Mouse (Mus musculus) heart, adult 10 weeks (tissue): ENCODE results near the gene Rab24. TPM values are rescaled to one million over a fixed set of nuclear protein-coding genes. Genes with fewer than 3 reads are reported as not detected.

Source experiments
- polyA plus RNA-seq: library from polyadenylated mRNA; stranded (reverse); fragments of 350-450 nt; fragmentation: Illumina TruSeq; extraction: RNeasy Lipid Tissue Mini Kit (QIAGEN cat#74804); gene quantifications from one replicate; pipeline ENCODE4 v1.2.3, GENCODE M21; 2014; ENCODE audit warnings: low read depth, low replicate concordance

The Rab24 gene
- 62.0 TPM for polyA plus RNA-seq

GRCm38 (mm10) chr13:55321434-55322129 is at the start of gene Rab24:
Gene Rab24 (minus strand): TSS chr13:55321946.

DNA sequence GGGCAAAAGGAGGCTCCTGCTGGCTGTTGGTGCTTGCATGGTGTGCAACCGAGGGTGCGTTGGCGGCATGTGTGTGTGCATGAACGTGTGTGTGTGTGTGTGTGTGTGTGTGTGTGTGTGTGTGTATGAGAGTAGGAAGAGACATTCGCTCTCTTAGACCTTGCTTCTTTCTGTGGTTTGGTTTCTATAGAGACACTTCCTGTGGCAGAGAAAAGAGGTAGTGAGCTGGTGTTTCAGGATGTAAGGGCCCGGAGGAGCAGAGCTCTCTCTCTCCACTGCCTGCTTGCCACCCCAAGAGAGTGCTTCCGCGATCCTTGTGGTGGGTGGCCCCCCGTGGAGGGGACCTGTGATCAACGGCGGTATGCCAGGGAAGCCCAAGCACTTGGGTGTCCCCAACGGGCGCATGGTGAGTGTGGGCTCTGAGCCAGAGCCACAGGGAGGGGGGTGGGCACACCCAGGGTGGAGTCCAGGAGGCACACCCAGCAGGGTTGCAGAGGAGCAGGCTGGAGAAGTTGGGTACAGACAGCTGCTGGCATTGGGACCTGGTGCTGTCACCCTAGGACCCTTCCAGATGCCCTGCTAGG is 47.9 kb upstream of the Rab24 start, which contains the start of gene Rgs14:
Rgs14 (plus strand) TSS at position 202 of the 584 bp plus-strand sequence.

DNA sequence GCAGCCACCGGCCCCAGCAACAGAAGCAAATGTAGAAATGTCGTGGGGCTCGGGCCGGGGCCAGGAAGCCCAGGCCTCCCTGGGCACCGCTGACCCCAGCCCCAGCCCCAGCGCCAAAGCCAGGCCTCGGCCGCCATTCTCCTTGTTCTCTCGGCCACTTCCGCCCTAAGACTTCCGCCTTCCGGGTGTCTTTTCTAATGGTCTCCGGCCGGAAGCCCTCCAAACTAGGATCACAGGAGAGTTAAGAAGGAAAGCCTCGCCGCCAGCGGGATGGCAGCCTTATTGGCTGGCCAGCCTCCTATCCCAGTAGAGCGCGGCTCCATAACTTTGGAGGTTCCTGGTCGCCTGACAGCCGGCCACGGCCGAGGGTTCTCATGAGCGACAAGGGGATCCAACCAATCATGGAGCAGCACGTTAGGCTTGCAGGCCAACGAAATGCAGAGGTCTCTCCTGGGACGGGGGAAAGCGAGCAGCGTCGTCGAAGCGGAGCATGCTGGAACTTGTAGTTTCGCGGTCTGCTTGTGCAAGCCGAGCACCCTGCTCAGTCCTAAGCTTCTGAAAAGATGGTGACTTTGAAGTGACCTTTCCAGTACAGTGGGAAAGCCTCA is 40.8 kb upstream of the Rab24 start, which contains the start of gene Lman2:
Lman2 (minus strand) TSS at position 331 of the 608 bp plus-strand sequence.

DNA sequence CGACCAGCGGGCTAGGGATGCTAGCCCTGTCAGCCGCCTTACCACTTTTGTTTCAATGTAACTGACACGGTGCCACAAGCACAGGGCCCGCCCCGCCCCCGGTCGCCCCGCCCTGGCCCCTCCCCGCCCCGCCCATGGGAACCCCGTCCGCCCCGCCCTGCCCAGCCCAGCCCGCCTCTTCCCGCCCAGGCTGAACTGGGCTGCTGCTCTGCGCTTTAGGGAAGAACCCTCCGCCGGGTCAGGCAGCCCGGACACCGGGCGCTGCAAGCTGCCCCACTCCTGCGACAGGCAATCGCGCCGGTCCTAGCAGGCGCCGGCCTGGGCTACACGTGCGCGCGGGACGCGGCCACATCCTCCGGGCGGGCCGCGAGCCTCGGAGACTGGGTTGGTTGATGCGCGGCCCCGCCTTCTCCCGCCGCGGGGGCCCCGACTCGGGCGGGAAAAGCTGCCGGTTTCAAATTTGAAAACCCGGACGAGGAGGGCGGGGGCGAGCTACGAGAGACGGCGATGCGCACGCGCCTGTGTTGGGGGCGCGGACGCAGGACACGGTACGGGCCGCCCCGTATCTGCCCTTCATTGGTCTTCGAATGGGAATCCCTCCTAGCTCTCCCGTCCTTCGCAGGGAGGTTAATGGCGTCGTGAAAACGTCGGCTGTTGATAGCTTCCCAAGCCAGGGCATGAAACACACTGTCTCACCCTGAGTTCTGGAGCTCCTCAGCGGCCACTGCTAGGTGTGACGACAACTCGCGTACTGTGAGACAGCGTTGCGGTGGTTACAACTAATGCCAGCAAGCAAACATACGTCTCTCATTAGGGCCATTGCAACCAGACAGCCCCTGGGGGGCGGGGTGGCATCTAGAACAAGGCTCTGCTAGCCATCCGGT is 8.2 kb upstream of the Rab24 start, which contains the start of gene Mxd3:
Mxd3 (minus strand) TSS at position 141 of the 884 bp plus-strand sequence.

GRCm38 (mm10) chr13:55319931-55320533 is 1.7 kb downstream of the Rab24 start, which contains the start of gene Prelid1:
Gene Prelid1 (plus strand): TSS chr13:55320500.

Other genes with a start within 250 kb of the Rab24 start
- 22.7 TPM for gene Uimc1, start 221.6 kb downstream of the Rab24 start, polyA plus RNA-seq
- 35.0 TPM for gene Zfp346, start 216.6 kb downstream of the Rab24 start, polyA plus RNA-seq
- gene Gm17617, start 188.4 kb downstream of the Rab24 start, polyA plus RNA-seq = not detected
- gene Fgfr4, start 169.3 kb downstream of the Rab24 start, polyA plus RNA-seq = 0.21 TPM
- 22.6 TPM for gene Nsd1, start 112.2 kb downstream of the Rab24 start, polyA plus RNA-seq
- gene Prelid1, start 1.4 kb downstream of the Rab24 start, polyA plus RNA-seq = 35.7 TPM
- gene Mxd3, start 7.9 kb upstream of the Rab24 start, polyA plus RNA-seq = not detected
- 50.8 TPM for gene Lman2, start 40.8 kb upstream of the Rab24 start, polyA plus RNA-seq
- gene Rgs14, start 47.8 kb upstream of the Rab24 start, polyA plus RNA-seq = 0.58 TPM
- gene Slc34a1, start 76.2 kb upstream of the Rab24 start, polyA plus RNA-seq = not detected
- not detected for gene Pfn3, start 93.3 kb upstream of the Rab24 start, polyA plus RNA-seq
- gene F12, start 104.8 kb upstream of the Rab24 start, polyA plus RNA-seq = not detected
- 19.9 TPM for gene Grk6, start 123.1 kb upstream of the Rab24 start, polyA plus RNA-seq
- not detected for gene Prr7, start 142.3 kb upstream of the Rab24 start, polyA plus RNA-seq
- gene Dbn1, start 166.2 kb upstream of the Rab24 start, polyA plus RNA-seq = 7.0 TPM
- gene Pdlim7, start 191.7 kb upstream of the Rab24 start, polyA plus RNA-seq = 65.4 TPM
- 2.6 TPM for gene Dok3, start 207.3 kb upstream of the Rab24 start, polyA plus RNA-seq
- gene Ddx41, start 214.7 kb upstream of the Rab24 start, polyA plus RNA-seq = 15.0 TPM
- gene Fam193b, start 249.2 kb upstream of the Rab24 start, polyA plus RNA-seq = 48.4 TPM